Mouse (Mus musculus) heart, postnatal 0 days (tissue): ENCODE measurements around the gene Nudt17. TPM values are rescaled to one million over a fixed set of nuclear protein-coding genes. Genes with fewer than 3 reads are reported as not detected.
A peak's percentile ranks its signal among the peaks of the same experiment; 100 is the strongest.

Source experiments
- ATAC-seq: fragments of 200-750 bp; cut with Nextera tagmentation; 2 replicates; pipeline ENCODE4 v1.8.0; 2017; ENCODE audit warnings: low read depth, moderate number of reproducible peaks, moderate library complexity; ENCODE audit not compliant: insufficient read depth
- DNase-seq: peaks from one replicate; pipeline ENCODE4 v3.0.0-alpha.2; 2016; ENCODE audit warnings: low spot score
- H3K27ac ChIP-seq: fragments of 300-500 bp; sonication (generic); 2 replicates; pipeline ENCODE4 v1.5.1; 2014; ENCODE audit warnings: low read depth, mild to moderate bottlenecking
- H3K27me3 ChIP-seq: fragments of 300-500 bp; sonication (generic); 2 replicates; pipeline ENCODE4 v1.6.1; 2014; ENCODE audit warnings: low read length, mixed read lengths; ENCODE audit not compliant: control insufficient read depth, insufficient read depth
- H3K36me3 ChIP-seq: fragments of 300-500 bp; sonication (generic); replicated peaks from 2 replicates; pipeline ENCODE4 v1.6.1; 2014; ENCODE audit warnings: low read length, mixed read lengths; ENCODE audit not compliant: control insufficient read depth, insufficient read depth
- H3K4me1 ChIP-seq: fragments of 300-500 bp; sonication (generic); 2 replicates; pipeline ENCODE4 v1.6.1; 2014; ENCODE audit warnings: antibody characterized with exemption; ENCODE audit not compliant: control insufficient read depth, insufficient read depth
- H3K4me2 ChIP-seq: fragments of 300-500 bp; sonication (generic); 2 replicates; pipeline ENCODE4 v1.6.1; 2014; ENCODE audit warnings: low read depth, mild to moderate bottlenecking, low read length, moderate library complexity
- H3K4me3 ChIP-seq: fragments of 300-500 bp; sonication (generic); 2 replicates; pipeline ENCODE4 v1.5.1; 2014; ENCODE audit warnings: low read depth, low read length
- H3K9ac ChIP-seq: fragments of 300-500 bp; sonication (generic); replicated peaks from 2 replicates; pipeline ENCODE4 v1.6.1; 2014; ENCODE audit warnings: low read depth, low read length, mixed read lengths
- H3K9me3 ChIP-seq: fragments of 300-500 bp; sonication (generic); replicated peaks from 2 replicates; pipeline ENCODE4 v1.6.1; 2016; ENCODE audit warnings: low read length; ENCODE audit not compliant: control insufficient read depth
- CTCF ChIP-seq: IDR thresholded peaks from 2 replicates; pipeline ENCODE4 v1.5.1; 2016; ENCODE audit warnings: antibody characterized with exemption, control low read depth, low read depth
- EP300 ChIP-seq: IDR thresholded peaks from 2 replicates; pipeline ENCODE4 v1.6.1; 2016; ENCODE audit warnings: antibody characterized with exemption, low read depth
- WGBS: fragments of 180-500 bp; shearing (Covaris S2); extraction: QIAGEN DNeasy Blood & Tissue Kit; methylation state at CpG from one replicate; pipeline ENCODE4 v1.1.7; 2014; 5-methylcytosine and 5-hydroxymethylcytosine counted together
- polyA plus RNA-seq: library from polyadenylated mRNA; unstranded; fragments of >200 nt; fragmentation: Nextera tagmentation; extraction: Ambion mirVana; gene quantifications from 2 replicates; pipeline ENCODE4 v1.2.1, GENCODE M21; 2015
- total RNA-seq: library from RNA; depleted of rRNA; stranded (reverse); fragments of >200 nt; gene quantifications from 2 replicates; pipeline ENCODE4 v1.2.3, GENCODE M21; 2014; ENCODE audit warnings: low replicate concordance

Nudt17 gene
- total and polyA plus RNA-seq, 2 experiments from 2014 or later: 2.5 to 6.9 TPM

- Histone ChIP-seq H3K27me3 (no peaks in the 10 kb centered on the region), H3K4me1 (0 out of 2 replicates have a peak, but pooled peaks cover 8% of the 10 kb centered on the region), H3K9me3 (no peaks in the 10 kb centered on the region), H3K4me2 (no peak overlapping the region), H3K9ac (no peak overlapping the region), H3K4me3 (no peak overlapping the region), H3K36me3 (no peaks in the 10 kb centered on the region), H3K27ac (no peak overlapping the region)
- no peak for ATAC-seq
- WGBS: 82% methylated on average over 1 of the region's 1 CpGs
- TF ChIP-seq EP300 (no peak), CTCF (peak; percentile 38)
- DNase-seq: no peak
Observed at GRCm38 (mm10) chr3:96737995-96738394, 29.6 kb upstream of the Nudt17 start.

- no peak for DNase-seq
- Histone ChIP-seq H3K9ac (no peak overlapping the region), H3K4me2 (no peak overlapping the region), H3K4me3 (no peak overlapping the region), H3K4me1 (0 out of 2 replicates have a peak, but pooled peaks cover 11% of the 10 kb centered on the region), H3K27me3 (no peaks in the 10 kb centered on the region), H3K36me3 (no peaks in the 10 kb centered on the region), H3K27ac (no peak overlapping the region), H3K9me3 (no peaks in the 10 kb centered on the region)
- WGBS: 48% methylated on average over 1 of the region's 1 CpGs
- TF ChIP-seq EP300: no peak
- no peak for TF ChIP-seq CTCF
- no peak for ATAC-seq
Observed at GRCm38 (mm10) chr3:96737013-96737740, 28.8 kb upstream of the Nudt17 start.

- Histone ChIP-seq H3K4me2 (no peak overlapping the region), H3K9ac (no peak overlapping the region), H3K27ac (no peak overlapping the region), H3K4me1 (0 out of 2 replicates have a peak, but pooled peaks cover 15% of the 10 kb centered on the region), H3K4me3 (no peak overlapping the region), H3K27me3 (no peaks in the 10 kb centered on the region), H3K9me3 (no peaks in the 10 kb centered on the region), H3K36me3 (no peaks in the 10 kb centered on the region)
- 61% methylated on average over 2 of the region's 2 CpGs for WGBS
- no peak for TF ChIP-seq EP300
- ATAC-seq: no peak
- no peak for DNase-seq
Observed at GRCm38 (mm10) chr3:96735200-96735599, 26.8 kb upstream of the Nudt17 start.

- H3K4me2 ChIP-seq: no peak overlapping the region
- no peaks in the 10 kb centered on the region for H3K9me3 ChIP-seq
- H3K27me3 ChIP-seq: no peaks in the 10 kb centered on the region
- no peaks in the 10 kb centered on the region for H3K36me3 ChIP-seq
- H3K4me3 ChIP-seq: no peak overlapping the region
- H3K27ac ChIP-seq: no peak overlapping the region
- no peak for ATAC-seq
- no peak overlapping the region for H3K9ac ChIP-seq
- peaks cover 23% of the 10 kb centered on the region for H3K4me1 ChIP-seq
- DNase-seq: no peak
- no peak for TF ChIP-seq EP300
- no peak for TF ChIP-seq CTCF
- 83% methylated on average over 1 of the region's 1 CpGs for WGBS
Observed at GRCm38 (mm10) chr3:96733984-96734383, 25.6 kb upstream of the Nudt17 start.

GRCm38 (mm10) chr3:96730785-96731184, 22.4 kb upstream of the Nudt17 start:
- 43% methylated on average over 5 of the region's 5 CpGs for WGBS
- peaks cover 34% of the 10 kb centered on the region for H3K4me1 ChIP-seq

GRCm38 (mm10) chr3:96729403-96729784, 21.0 kb upstream of the Nudt17 start:
- H3K9ac ChIP-seq: no peak overlapping the region
- H3K36me3 ChIP-seq: no peaks in the 10 kb centered on the region
- no peak overlapping the region for H3K27ac ChIP-seq
- no peak overlapping the region for H3K4me3 ChIP-seq
- peak overlapping the region; percentile 89; the same call in 1 of the 2 replicates for H3K4me2 ChIP-seq
- H3K4me1 ChIP-seq: peaks cover 33% of the 10 kb centered on the region
- 47% methylated on average over 3 of the region's 3 CpGs for WGBS
- TF ChIP-seq EP300 (no peak), CTCF (no peak)
- H3K9me3 ChIP-seq: no peaks in the 10 kb centered on the region
- ATAC-seq (no peak), DNase-seq (peak; percentile 29)
- no peaks in the 10 kb centered on the region for H3K27me3 ChIP-seq

More at GRCm38 (mm10) chr3:96730785-96731184, 22.4 kb upstream of the Nudt17 start:
- TF ChIP-seq EP300: no peak
- Histone ChIP-seq H3K4me3 (no peak overlapping the region), H3K27me3 (no peaks in the 10 kb centered on the region), H3K27ac (no peak overlapping the region), H3K9me3 (no peaks in the 10 kb centered on the region), H3K36me3 (no peaks in the 10 kb centered on the region), H3K4me2 (no peak overlapping the region), H3K9ac (no peak overlapping the region)
- ATAC-seq: no peak
- DNase-seq: no peak
